Mouse (Mus musculus): Measurements from ENCODE around the gene Gm21319.
"Not testable (repeated sequence)": the region's sequence is repeated elsewhere in the genome, so short reads cannot be mapped to it uniquely, and the experiment has no call there.

Gm21319 gene

DNA sequence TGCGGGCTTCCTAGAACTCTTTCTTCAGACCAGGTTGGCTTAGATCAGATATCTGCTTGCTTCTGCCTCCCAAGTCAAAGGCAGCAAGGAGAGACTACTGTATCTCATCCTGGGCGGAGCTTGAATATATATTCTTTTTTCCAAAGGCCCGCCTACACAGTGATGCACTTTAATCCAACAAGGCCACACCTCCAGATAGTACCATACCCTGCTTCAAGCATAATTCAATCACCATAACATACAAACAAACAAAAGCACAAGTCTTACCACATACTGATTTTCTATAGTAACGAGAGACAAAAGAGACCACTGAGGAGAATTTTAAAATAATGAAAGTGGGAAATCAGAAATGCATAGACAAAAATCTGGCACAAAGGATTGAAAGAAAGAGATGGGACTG is at the start of gene Gm21319:
Gene Gm21319 (minus strand): TSS at position 101 of the 400 bp plus-strand sequence.
- in situ Hi-C loops (cut with MboI; ENCODE audit: unreplicated experiment in 2 of 2) = not testable (repeated sequence)

DNA sequence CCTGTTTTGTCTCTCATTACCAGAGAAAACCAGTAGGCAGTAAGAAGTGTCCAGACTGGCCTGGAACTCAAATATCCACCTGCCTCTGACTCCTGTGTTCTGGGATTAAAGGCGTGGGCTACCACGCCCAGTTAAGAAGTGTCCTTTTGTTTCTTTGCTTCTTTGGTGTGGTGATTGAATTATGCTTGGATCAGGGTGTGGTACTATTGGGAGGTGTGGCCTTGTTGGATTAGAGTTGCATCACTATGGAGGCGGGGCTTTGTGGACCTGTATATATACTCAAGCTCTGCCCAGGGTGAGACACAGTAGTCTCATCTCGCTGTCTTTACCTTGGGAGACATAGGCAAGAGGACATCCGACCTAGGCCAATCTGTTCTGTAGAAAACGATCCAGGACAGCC is 40.7 kb upstream of the Gm21319 start, which contains the start of gene BB287469:
Gene BB287469 (plus strand): TSS at position 301 of the 400 bp plus-strand sequence.
- in situ Hi-C loops (cut with MboI; ENCODE audit: unreplicated experiment in 2 of 2) = not testable (repeated sequence)

DNA sequence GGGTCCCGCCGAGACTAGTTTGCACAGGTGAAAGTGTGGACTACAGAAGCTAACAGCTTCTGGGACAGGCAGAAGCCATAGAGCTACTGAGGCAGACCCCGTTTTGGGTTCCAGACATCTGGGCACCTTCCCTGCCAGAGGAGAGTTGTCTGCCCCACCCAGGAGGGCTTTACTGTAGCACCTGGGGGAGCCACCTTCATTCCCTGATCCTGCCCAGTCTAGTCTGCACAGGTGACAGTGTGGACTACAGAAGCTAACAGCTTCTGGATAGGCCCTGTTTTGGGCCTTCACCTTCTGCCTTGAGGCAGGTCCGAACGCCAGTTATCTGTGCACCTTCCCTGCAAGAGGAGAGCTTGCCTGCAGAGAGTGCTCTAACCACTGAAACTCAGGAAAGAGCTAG is 22.4 kb upstream of the Gm21319 start:
- in situ Hi-C loops (cut with MboI; ENCODE audit: unreplicated experiment in 2 of 2) = not testable (repeated sequence)

DNA sequence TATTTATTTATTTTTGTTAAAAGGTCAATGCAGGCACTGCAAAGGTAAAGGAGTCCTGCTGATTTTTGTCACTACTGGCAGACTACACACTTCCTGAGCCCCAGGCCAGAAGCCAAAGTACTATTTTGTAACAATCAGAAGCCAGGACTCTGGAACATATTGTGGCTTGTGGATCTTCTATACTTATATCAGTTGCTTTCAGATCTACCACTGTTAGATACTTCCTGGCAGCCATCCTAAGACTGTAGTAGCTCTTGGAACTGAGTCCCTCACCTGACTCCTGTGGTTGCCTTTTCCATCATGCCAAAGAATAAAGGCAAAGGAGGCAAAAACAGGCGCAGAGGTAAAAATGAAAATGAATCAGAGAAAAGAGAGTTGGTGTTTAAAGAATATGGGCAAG is 19.7 kb upstream of the Gm21319 start, which contains the start of gene Gm21936:
Gene Gm21936 (plus strand): TSS at position 301 of the 400 bp plus-strand sequence.
- in situ Hi-C loops (cut with MboI; ENCODE audit: unreplicated experiment in 2 of 2) = not testable (repeated sequence)
